Mouse (Mus musculus): Measurements from ENCODE around the gene Ttll12.
A peak's percentile ranks its signal among the peaks of the same experiment; 100 is the strongest.

Gene Ttll12

DNA sequence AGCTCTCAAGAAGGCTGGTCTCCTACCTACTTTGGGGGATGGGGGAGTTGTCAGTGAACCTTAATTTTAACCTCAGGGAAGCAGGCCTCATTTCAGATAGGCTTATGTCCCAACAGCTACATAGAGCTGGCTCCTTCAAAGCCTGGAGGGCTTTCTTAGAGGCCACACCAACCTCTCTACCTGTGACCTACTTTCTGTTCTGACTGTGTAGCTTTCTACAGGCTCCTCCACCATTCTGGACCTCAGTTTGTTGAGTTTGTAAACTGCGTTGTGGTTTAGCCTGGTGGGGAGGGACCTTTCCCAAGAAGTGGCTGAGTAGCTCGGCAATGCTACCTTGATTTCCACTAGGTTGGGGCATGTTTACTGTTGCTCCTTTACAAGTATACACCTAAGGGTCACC, 67.2 kb downstream of the Ttll12 start:
- DNase-seq (ENCODE audit: low read depth, low spot score) = no peak

DNA sequence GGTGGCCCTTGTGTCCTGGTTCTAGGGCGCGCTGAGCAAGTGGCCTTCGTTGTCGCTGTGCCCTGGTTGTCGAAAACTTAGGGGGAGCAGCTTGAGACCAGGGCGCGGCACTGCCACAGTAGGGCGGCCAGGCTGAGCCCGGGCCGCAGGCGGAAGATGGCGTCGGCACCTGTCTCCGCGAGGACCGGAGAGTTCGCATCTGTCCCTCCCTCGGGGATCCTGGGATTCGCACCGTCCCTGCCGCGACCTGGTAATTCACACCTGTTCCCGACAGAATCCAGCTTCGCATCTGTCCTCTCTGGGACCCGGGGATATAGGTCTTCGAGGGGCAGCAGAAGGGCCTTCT, 67.9 kb downstream of the Ttll12 start:
- DNase-seq (ENCODE audit: low read depth, low spot score) = no peak

DNA sequence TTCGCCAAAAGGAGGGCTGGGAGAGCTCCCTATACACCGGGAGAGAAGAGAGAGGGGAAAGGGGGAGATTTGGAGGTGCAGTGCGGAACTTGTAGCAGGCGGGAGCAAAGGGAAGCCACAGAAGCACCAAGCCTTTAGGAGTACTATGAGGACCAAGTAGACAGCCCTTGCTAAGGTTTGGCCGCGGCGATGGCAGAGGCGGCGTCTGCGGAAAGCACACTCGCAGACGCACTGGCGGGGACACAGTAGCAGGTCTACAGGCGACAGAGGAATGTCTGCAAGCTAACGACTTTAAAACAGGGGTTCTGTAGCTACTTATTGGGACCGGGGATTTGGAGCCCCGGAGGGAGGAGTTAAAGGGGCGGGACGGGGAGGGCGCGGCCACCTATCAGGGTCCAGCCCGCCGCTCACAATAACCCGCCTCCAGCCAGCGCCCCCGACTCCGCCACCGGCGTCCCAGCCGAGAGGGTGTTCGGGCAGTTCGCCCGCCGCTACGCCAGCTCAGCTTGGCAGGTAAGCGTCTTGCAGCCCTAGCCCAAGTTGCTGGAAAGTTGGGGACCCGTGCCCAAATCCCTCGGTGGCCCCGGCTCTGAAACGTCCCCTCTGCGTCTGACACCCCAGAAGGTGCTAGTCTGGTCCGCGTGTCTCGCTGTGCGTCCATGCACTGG, 68.4 kb downstream of the Ttll12 start, which contains the start of gene Bik:
TSS of gene Bik (plus strand) at position 439 of the 668 bp plus-strand sequence.
- DNase-seq (ENCODE audit: low read depth, low spot score) = peak; percentile 69

All from CD4-positive helper T cell, adult 2 months (primary cell).